Mouse (Mus musculus): ENCODE results near the gene Atp6v1e1. TPM values are rescaled to one million over a fixed set of nuclear protein-coding genes. Genes with fewer than 3 reads are reported as not detected.
"Not testable (repeated sequence)": the region's sequence is repeated elsewhere in the genome, so short reads cannot be mapped to it uniquely, and the experiment has no call there.

The Atp6v1e1 gene
- polyA plus RNA-seq (2015; fragmentation: Nextera tagmentation; extraction: Ambion mirVana), result 102 and 105 TPM in 2 replicates

- ATAC-seq (ENCODE audit: low FRiP score, low read depth), result peak; percentile 97
- no peaks in the 10 kb centered on the region for H3K27me3 ChIP-seq
- under 1% methylated on average over 41 of the region's 41 CpGs for WGBS
These were observed at the start of gene Atp6v1e1 for GRCm38 (mm10) chr6:120822307-120822928. TSS of gene Atp6v1e1 (minus strand) at chr6:120822793.

GRCm38 (mm10) chr6:120871286-120871685 is 48.7 kb upstream of the Atp6v1e1 start:
- no peak overlapping the region for H3K27ac ChIP-seq
- H3K9ac ChIP-seq, result no peak overlapping the region
- H3K36me3 ChIP-seq, result peaks cover 18% of the 10 kb centered on the region
- 82% methylated on average over 2 of the region's 2 CpGs for WGBS
- no peak overlapping the region for H3K4me2 ChIP-seq (replicated peaks)
- H3K9me3 ChIP-seq, result no peaks in the 10 kb centered on the region
- H3K4me1 ChIP-seq, result no peaks in the 10 kb centered on the region
- no peak for ATAC-seq (ENCODE audit: low FRiP score, low read depth)
- no peak overlapping the region for H3K4me3 ChIP-seq
- H3K27me3 ChIP-seq, result no peaks in the 10 kb centered on the region

More at GRCm38 (mm10) chr6:120822307-120822928, at the start of gene Atp6v1e1:
- Histone ChIP-seq H3K9me3 (0 out of 2 replicates have a peak, but pooled peaks cover 3% of the 10 kb centered on the region), H3K36me3 (peaks cover 19% of the 10 kb centered on the region), H3K4me2 (replicated peaks) (peak within 1 kb of the TSS; percentile 75), H3K4me1 (peaks cover 14% of the 10 kb centered on the region), H3K27ac (peak within 1 kb of the TSS; percentile 88), H3K4me3 (peak within 1 kb of the TSS; percentile 92), H3K9ac (peak within 1 kb of the TSS; percentile 87)

DNA sequence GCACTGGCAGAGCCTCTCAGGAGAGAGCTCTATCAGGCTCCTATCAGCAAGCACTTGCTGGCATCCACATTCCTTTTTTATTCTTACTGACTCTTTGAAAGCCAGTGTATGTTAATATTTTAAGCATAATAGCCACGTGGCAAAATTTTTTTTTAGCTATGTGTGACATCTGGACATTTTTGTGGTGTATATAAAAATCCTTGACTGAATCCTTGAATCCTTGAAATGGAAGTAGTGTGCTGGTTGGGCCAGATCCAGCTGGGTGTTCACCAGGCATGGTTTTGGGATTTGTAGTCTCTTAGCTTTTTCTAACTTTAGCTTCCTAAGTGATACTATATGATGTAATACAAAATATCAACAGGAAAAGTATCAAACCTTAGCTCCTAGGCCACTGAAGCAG is 46.2 kb upstream of the Atp6v1e1 start:
- no peak for ATAC-seq (ENCODE audit: low FRiP score, low read depth)
- H3K36me3 ChIP-seq, result peaks cover 28% of the 10 kb centered on the region
- WGBS, result 65% methylated on average over 1 of the region's 1 CpGs
- no peak overlapping the region for H3K4me3 ChIP-seq
- H3K4me1 ChIP-seq, result 0 out of 2 replicates have a peak, but pooled peaks cover 3% of the 10 kb centered on the region
- no peaks in the 10 kb centered on the region for H3K27me3 ChIP-seq
- H3K9ac ChIP-seq, result no peak overlapping the region
- H3K27ac ChIP-seq, result no peak overlapping the region
- H3K9me3 ChIP-seq, result no peaks in the 10 kb centered on the region
- no peak overlapping the region for H3K4me2 ChIP-seq (replicated peaks)

DNA sequence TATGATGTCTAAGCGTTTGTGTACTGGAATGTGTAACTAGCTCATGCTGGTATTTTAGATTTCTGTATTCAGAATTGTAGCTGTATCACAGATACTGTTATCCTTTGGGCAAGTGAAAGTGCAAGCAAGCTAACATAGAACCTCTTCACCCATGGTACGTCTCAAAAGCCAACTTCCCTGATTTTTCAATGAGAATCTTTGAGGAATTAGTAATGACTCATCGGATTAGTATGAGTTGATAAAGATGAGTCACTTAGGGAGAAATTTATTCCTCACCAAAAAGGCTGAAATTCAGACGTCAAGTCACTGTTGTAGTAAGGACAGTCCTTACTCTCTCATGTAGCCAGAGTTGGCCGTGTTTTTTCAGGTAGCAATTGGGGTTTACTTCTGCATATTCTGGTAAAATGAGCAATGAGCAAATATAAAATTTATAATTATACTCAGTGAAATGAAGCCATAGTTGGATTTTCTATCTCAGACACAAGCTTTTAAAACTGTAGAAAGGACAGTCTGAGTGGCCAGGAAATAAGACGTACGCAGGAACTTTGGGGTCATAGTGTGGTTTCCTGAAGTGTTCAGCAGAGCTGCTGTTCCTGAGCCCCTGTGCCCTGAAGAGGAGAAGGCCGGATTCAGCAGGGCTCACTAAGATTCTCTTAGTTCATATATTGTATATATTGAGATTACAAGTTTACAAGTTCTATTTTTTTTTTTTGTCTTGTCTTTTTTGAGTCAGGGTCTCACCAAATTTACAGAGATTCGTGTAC is 43.6 kb upstream of the Atp6v1e1 start:
- Histone ChIP-seq H3K27ac (no peak overlapping the region), H3K4me2 (replicated peaks) (no peak overlapping the region), H3K36me3 (peaks cover 30% of the 10 kb centered on the region), H3K4me1 (0 out of 2 replicates have a peak, but pooled peaks cover 3% of the 10 kb centered on the region), H3K9me3 (no peaks in the 10 kb centered on the region), H3K4me3 (no peak overlapping the region), H3K9ac (no peak overlapping the region), H3K27me3 (no peaks in the 10 kb centered on the region)
- no peak for ATAC-seq (ENCODE audit: low FRiP score, low read depth)
- 85% methylated on average over 9 of the region's 9 CpGs for WGBS

GRCm38 (mm10) chr6:120860079-120860478 is 37.5 kb upstream of the Atp6v1e1 start:
- Histone ChIP-seq H3K9me3 (no peaks in the 10 kb centered on the region), H3K27me3 (no peaks in the 10 kb centered on the region), H3K27ac (no peak overlapping the region), H3K9ac (no peak overlapping the region), H3K36me3 (peaks cover 35% of the 10 kb centered on the region), H3K4me1 (no peaks in the 10 kb centered on the region), H3K4me2 (replicated peaks) (no peak overlapping the region), H3K4me3 (no peak overlapping the region)
- WGBS, result 90% methylated on average over 3 of the region's 3 CpGs
- ATAC-seq (ENCODE audit: low FRiP score, low read depth), result no peak

- ATAC-seq (ENCODE audit: low FRiP score, low read depth), result no peak
- 80% methylated on average over 8 of the region's 8 CpGs for WGBS
- H3K4me2 ChIP-seq (replicated peaks), result no peak overlapping the region
These were observed 35.7 kb upstream of the Atp6v1e1 start for GRCm38 (mm10) chr6:120858217-120858711.

GRCm38 (mm10) chr6:120854413-120854812 is 31.8 kb upstream of the Atp6v1e1 start:
- peaks cover 46% of the 10 kb centered on the region for H3K36me3 ChIP-seq
- H3K27me3 ChIP-seq, result no peaks in the 10 kb centered on the region
- H3K27ac ChIP-seq, result no peak overlapping the region
- 77% methylated on average over 10 of the region's 10 CpGs for WGBS
- no peak overlapping the region for H3K4me3 ChIP-seq
- H3K4me2 ChIP-seq (replicated peaks), result no peak overlapping the region
- no peak for ATAC-seq (ENCODE audit: low FRiP score, low read depth)
- no peaks in the 10 kb centered on the region for H3K9me3 ChIP-seq
- no peak overlapping the region for H3K9ac ChIP-seq
- no peaks in the 10 kb centered on the region for H3K4me1 ChIP-seq

More at GRCm38 (mm10) chr6:120858217-120858711, 35.7 kb upstream of the Atp6v1e1 start:
- Histone ChIP-seq H3K27ac (no peak overlapping the region), H3K4me1 (no peaks in the 10 kb centered on the region), H3K9ac (no peak overlapping the region), H3K4me3 (no peak overlapping the region), H3K36me3 (peaks cover 39% of the 10 kb centered on the region), H3K9me3 (no peaks in the 10 kb centered on the region), H3K27me3 (no peaks in the 10 kb centered on the region)

DNA sequence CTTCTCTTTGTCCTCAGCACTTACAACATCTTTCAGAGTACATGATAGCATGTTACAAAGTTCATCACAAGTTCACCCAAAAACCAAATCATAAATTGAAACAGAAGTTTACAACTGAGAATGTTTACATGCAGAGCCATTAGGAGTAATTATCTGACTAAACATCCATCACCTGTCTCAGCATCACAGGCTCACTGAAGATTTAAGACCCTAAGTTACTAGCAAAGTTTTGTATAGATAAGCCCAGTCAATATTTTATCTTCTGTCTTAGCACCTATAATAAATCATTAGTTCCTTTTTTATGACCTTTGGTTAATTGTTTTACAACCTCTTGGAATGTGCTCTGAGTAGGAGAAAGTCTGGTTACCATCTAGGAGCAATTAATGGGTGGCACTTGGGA is 28.1 kb upstream of the Atp6v1e1 start:
- not testable (repeated sequence) for ATAC-seq (ENCODE audit: low FRiP score, low read depth); H3K27me3 ChIP-seq; H3K4me2 ChIP-seq (replicated peaks)

GRCm38 (mm10) chr6:120841754-120842153 is 19.2 kb upstream of the Atp6v1e1 start:
- WGBS, result 88% methylated on average over 5 of the region's 5 CpGs
- no peak overlapping the region for H3K27ac ChIP-seq
- H3K9me3 ChIP-seq, result no peaks in the 10 kb centered on the region
- no peak overlapping the region for H3K4me3 ChIP-seq
- no peaks in the 10 kb centered on the region for H3K27me3 ChIP-seq
- peaks cover 5% of the 10 kb centered on the region for H3K4me1 ChIP-seq
- H3K36me3 ChIP-seq, result peaks cover 14% of the 10 kb centered on the region
- no peak for ATAC-seq (ENCODE audit: low FRiP score, low read depth)
- no peak overlapping the region for H3K9ac ChIP-seq
- no peak overlapping the region for H3K4me2 ChIP-seq (replicated peaks)

More for the DNA sequence above, 28.1 kb upstream of the Atp6v1e1 start:
- H3K4me3 ChIP-seq, H3K27ac ChIP-seq, H3K9me3 ChIP-seq, H3K9ac ChIP-seq, H3K4me1 ChIP-seq: not testable (repeated sequence)
- H3K36me3 ChIP-seq, result peaks cover 51% of the 10 kb centered on the region

GRCm38 (mm10) chr6:120840258-120840657 is 17.7 kb upstream of the Atp6v1e1 start:
- H3K9ac ChIP-seq, result no peak overlapping the region
- H3K27ac ChIP-seq, result no peak overlapping the region
- no peaks in the 10 kb centered on the region for H3K27me3 ChIP-seq
- no peak for ATAC-seq (ENCODE audit: low FRiP score, low read depth)
- no peaks in the 10 kb centered on the region for H3K9me3 ChIP-seq
- no peak overlapping the region for H3K4me2 ChIP-seq (replicated peaks)
- H3K4me1 ChIP-seq, result peaks cover 6% of the 10 kb centered on the region
- WGBS, result 92% methylated on average over 7 of the region's 7 CpGs
- H3K36me3 ChIP-seq, result peaks cover 14% of the 10 kb centered on the region
- no peak overlapping the region for H3K4me3 ChIP-seq

DNA sequence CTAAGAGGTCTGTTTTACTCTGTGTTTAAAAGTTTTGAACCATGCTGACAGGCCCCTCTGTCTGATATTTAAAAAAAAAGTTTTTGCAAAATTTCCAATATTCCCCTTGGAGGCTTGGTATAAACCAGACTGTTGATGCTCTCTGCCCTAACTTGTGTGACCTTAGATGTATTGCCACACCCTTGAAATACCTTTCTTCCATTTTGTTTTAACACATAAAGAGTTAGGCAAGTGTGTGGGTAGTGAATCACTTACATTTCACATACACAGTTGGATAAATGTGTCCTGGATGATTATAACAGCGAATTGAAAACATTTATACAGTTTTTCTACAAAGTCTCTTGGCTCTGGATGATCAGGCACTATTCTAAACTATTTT is 14.5 kb upstream of the Atp6v1e1 start:
- H3K4me2 ChIP-seq (replicated peaks), result peak overlapping the region; percentile 81
- 67% methylated on average over 1 of the region's 1 CpGs for WGBS
- ATAC-seq (ENCODE audit: low FRiP score, low read depth), result no peak
- peaks cover 14% of the 10 kb centered on the region for H3K36me3 ChIP-seq
- no peaks in the 10 kb centered on the region for H3K9me3 ChIP-seq
- H3K27ac ChIP-seq, result no peak overlapping the region
- peaks cover 6% of the 10 kb centered on the region for H3K4me1 ChIP-seq
- peak overlapping the region; percentile 94 for H3K9ac ChIP-seq
- no peaks in the 10 kb centered on the region for H3K27me3 ChIP-seq
- H3K4me3 ChIP-seq, result peak overlapping the region; percentile 90

DNA sequence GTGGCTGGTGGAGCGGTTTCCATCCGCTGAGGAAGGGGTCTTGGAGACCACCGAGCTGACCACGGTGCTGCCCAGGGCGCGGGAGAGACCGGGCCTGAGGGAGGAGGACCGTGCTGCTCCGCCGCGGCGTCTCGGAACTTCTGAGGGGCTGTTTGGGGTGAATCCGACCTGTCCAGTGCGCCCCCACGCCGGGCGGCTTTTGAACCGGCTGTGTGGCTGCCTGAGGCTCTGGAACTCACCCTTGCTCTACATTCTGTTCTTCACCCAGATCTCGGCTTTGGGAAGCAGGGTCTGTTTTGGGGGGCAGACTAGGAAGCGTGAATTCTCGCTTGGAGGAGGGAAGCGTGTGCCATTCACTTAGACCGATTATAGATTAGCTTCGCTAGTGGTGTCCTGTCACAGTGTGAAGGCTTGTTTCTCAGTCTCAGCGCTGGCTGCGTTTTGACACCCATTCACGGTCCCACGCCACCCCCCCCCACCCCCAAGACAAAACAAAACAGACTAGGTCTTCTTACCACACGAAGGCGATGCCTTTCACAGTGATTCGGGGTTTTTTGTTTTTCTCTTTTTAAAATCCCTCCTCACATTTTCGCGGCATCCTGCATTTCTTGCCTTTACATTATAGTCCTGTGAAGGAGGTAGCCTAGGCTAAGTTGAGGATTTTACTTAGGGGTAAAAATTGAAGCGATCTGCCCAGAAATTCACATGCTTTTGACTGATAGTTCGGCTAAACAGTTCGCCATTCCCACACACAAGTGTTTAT is 14.0 kb upstream of the Atp6v1e1 start:
- WGBS, result 4% methylated on average over 37 of the region's 37 CpGs
- Histone ChIP-seq H3K4me3 (peak overlapping the region; percentile 90), H3K4me2 (replicated peaks) (peak overlapping the region; percentile 81), H3K9me3 (no peaks in the 10 kb centered on the region), H3K27me3 (no peaks in the 10 kb centered on the region), H3K9ac (peak overlapping the region; percentile 94), H3K36me3 (peaks cover 14% of the 10 kb centered on the region), H3K4me1 (peaks cover 6% of the 10 kb centered on the region), H3K27ac (peak overlapping the region; percentile 95)
- peak; percentile 82 for ATAC-seq (ENCODE audit: low FRiP score, low read depth)

Measured in limb, embryonic 13.5 days (tissue).